Mouse (Mus musculus): ENCODE results near the gene Marf1.

Marf1 gene

GRCm38 (mm10) chr16:14131838-14132237, 31.3 kb downstream of the Marf1 start:
- WGBS, result 75% methylated on average over 5 of the region's 5 CpGs

DNA sequence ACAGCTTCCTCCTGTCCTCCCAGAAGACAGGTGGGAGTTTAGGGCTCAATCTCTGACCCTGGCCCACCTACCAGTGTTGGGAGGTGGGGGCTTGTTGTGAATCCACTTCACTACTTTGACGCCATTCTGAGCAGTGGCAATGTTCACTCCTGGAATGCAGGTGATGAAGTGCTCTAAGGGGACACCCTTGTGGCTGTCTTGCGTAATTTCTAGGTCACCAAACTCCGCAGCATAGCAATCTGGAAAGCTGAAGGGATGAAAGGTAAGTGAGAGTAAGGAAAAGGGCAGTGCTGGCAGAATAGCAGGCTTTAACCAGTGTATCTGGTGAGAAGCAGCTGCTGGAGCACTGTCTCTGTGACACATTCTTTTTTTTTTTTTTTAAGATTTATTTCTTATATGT, 31.8 kb downstream of the Marf1 start:
- 77% methylated on average over 3 of the region's 3 CpGs for WGBS

GRCm38 (mm10) chr16:14130796-14131195, 32.4 kb downstream of the Marf1 start:
- WGBS, result 85% methylated on average over 7 of the region's 7 CpGs

DNA sequence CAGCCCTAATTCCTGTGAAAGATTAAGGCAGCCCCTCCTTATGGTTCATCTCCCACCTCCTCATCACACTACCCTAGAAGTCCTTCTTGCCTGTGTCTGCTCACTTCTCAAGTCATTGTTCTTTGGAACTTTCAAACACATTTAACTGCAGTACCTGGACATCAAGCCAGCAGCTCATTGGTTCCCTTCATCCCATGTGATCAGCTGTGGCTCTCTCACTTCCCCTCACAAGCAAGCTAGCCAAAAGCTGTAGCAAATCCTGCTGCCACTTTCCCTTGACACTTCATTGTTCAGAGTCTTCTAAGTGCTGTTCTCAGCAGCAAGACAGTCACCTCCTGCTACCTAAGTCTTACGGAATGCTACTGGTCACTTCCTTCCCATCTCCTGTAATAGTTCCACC, 37.9 kb downstream of the Marf1 start:
- 90% methylated on average over 1 of the region's 1 CpGs for WGBS

- WGBS, result 98% methylated on average over 7 of the region's 7 CpGs
Measured at GRCm38 (mm10) chr16:14124709-14125108, 38.4 kb downstream of the Marf1 start.

DNA sequence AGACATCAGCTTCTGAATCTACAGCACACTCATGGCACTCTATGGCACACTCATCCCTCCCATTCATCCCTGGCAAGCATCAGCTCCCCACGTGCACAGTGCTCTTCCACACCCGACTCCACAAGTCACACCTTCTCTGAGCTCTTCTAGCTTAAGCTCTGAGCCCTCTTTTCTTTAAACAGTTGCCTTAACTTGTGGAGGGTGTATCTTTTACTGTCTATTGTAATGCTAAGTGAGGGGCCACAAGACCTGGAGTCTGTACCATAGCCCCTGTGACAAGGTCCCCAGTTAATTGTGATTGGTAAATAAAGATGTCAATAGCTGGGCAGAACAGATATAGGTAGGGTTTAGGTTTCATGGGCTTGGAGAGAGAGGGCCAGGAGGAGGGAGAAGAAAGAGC, 39.2 kb downstream of the Marf1 start:
- 55% methylated on average over 2 of the region's 2 CpGs for WGBS

DNA sequence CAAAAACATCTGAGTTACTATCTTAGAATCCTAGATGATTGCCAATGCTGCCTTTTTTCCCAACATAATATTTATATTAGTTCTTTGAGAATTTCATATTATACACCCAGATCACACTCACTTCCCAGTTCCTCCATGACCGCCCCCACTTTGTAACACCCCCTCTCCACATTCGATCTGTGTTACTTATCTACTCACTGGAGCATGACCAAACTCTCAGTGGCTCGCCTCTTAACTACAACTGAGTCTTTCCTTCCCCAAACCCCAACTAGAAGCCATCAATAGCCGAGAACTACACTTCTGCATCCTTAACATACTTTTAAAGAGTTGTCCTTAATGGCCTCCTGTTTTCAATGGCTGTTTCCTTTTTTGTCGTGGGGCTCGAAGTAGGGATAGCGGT, 41.6 kb downstream of the Marf1 start:
- WGBS, result 75% methylated on average over 7 of the region's 7 CpGs

DNA sequence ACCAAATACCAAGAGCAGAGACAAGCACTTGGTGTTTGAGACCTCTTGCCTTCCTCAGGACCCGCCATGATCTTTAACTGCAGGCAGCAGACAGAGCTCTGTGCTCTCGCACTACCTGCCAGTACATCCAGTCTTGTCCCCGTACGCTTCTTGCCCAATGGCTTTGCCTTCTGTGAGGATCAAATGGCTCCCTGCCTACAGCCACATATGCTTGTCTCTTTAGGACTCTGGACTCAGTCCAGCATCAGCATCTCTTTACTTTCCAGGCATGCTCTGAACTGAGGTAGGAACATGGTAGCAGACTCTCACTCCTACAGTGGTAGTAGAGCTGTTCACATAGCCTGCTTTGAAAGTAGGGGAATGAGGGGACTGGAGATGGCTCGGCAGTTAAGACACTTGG, 42.2 kb downstream of the Marf1 start:
- WGBS, result 92% methylated on average over 5 of the region's 5 CpGs

DNA sequence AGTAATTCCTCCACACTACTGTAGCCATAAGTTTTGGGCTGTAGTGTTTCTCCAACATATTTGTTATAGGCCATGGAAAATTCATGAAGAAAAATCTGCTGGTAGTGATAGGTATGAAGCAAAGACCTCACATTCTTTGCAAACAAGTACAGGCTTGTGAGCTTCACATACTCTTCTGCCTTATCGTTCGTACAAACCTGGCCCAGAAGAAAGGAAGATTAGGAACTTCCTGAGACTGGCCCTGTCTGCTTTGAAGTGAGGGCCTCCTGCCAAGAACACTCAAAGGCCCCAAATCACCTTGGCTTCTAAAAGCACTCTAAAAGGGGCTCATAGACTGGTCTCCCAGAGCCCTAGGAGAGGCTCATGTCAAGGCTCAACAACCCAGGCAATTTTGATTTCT, 45.9 kb downstream of the Marf1 start:
- WGBS, result 62% methylated on average over 2 of the region's 2 CpGs

DNA sequence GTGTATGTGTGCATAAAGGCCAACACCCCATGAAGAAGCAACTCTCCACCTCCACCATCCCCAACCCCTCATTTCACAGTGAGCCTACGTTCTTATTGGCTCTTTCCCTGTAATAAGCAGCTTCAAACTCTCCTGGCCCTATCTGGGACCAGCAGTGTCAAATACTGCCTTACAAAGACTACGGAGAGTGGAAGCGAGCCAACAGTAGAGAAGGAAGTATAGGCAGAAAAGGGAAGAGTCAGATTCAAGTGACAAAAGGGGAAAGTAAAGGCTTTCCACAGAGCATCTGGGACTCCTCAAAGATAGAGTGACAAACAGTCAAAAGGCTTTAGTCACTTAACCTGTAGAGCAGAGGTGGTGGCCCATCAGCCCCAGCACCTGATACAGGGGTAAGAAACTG, 50.4 kb downstream of the Marf1 start:
- WGBS, result 83% methylated on average over 3 of the region's 3 CpGs

DNA sequence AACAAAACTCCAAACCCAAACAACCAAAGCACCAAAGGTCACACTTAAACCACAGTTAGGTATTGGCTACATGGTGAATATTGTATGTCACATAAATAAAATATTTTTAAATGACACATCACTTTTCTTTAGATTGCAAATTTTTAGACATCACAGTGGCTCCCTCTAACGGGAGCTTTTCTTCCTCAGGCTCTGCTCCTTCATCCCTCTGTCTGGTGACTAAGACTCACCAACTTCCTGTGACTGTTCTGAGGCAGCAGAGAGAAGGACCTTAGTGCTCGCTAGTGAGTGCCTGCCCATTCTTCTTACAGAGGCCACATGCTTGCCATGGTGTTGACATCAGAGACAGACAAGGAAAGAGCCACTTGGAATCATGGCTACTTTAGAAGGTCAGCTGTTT, 51.0 kb downstream of the Marf1 start:
- 46% methylated on average over 2 of the region's 2 CpGs for WGBS

- 77% methylated on average over 2 of the region's 2 CpGs for WGBS
Measured at GRCm38 (mm10) chr16:14110922-14111321, 52.2 kb downstream of the Marf1 start.

DNA sequence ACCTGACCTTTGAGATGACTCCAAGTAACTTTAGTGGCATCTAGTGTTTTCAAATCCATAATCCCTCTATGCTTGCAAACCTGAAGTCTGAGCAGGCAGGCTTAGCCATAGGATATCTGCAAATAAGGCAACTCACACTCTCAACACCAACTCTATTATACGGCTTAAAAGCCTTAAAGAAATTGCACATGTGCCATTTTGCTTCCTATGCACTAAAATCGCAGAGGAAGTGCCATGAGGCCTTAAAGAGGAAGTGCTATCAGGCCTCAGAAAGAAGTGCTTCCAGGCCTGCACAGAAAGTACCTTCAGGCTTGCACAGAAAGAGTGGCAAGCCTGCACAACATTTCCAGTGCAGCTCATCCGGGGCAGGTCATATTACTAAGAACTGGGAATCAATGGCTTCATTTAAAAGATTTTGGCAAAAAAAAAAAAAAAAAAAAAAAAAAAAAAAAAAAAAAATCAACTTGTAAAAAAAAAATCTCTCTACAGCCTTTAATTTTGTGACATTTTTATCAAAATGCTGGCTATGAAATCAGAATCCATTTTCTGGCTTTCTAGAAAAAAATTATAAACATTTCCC, 53.4 kb downstream of the Marf1 start:
- WGBS, result 70% methylated on average over 3 of the region's 3 CpGs

GRCm38 (mm10) chr16:14105891-14106290, 57.3 kb downstream of the Marf1 start:
- 49% methylated on average over 6 of the region's 6 CpGs for WGBS

- 90% methylated on average over 2 of the region's 2 CpGs for WGBS
Measured at GRCm38 (mm10) chr16:14091771-14092170, 71.4 kb downstream of the Marf1 start.

GRCm38 (mm10) chr16:14089296-14089695, 73.9 kb downstream of the Marf1 start:
- WGBS, result 90% methylated on average over 3 of the region's 3 CpGs

DNA sequence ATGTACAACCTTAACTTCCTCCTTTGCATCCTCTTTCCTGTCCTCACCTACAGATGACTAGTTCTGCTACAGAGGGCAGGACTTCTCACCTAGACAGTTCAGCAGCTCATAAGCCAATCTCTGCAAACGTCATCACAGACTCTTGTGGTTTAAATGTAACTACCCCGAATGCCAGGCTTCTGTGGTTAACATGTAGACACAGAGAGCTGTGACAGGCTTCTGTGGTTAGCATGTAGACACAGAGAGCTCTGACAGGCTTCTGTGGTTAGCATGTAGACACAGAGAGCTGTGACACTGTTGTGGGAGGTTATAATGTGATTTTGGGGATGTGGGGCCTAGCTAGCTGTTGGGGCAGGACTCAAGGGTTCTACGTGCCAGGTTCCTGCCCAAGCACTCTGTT, 74.9 kb downstream of the Marf1 start:
- 84% methylated on average over 3 of the region's 3 CpGs for WGBS

GRCm38 (mm10) chr16:14082925-14083324, 80.2 kb downstream of the Marf1 start:
- 40% methylated on average over 2 of the region's 2 CpGs for WGBS

DNA sequence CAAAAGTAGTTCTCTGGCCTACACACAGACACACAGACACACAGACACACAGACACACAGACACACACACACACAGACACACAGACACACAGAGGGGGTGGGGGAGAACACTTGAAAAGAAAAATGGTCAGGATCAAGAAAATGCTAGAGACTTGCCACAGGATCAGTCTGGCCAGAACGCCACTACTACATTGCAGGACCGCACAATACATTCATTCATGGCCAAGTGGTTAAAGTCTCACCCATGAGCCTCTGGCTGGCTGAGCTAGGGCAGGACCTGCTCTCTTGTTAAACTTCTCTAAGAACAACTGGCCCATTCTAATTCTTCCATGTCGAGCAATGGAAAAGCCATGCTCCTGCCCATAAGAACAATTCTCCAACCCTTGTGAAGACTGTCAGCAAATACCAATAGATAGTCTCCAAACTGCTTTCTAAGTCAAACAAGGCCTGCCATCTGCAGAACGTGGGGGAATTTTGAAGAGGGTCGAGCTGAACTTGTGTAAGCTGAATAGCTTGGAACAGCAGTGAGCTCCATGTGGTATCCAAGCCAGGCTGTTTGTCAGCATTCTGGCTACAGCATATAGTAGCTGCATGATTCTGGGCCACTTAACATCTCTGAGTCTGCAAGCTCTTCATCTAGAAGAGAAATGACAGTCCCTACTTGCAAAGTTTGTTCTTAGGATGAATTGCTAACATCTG, 92.5 kb downstream of the Marf1 start:
- 49% methylated on average over 5 of the region's 5 CpGs for WGBS

GRCm38 (mm10) chr16:14068701-14069100, 94.5 kb downstream of the Marf1 start:
- WGBS, result 83% methylated on average over 2 of the region's 2 CpGs

- 76% methylated on average over 4 of the region's 4 CpGs for WGBS
Measured at GRCm38 (mm10) chr16:14066571-14066970, 96.6 kb downstream of the Marf1 start.

- 91% methylated on average over 5 of the region's 5 CpGs for WGBS
Measured at GRCm38 (mm10) chr16:14059869-14060268, 103.3 kb downstream of the Marf1 start.

All from cerebral cortex, adult 2 months (tissue).